Mouse (Mus musculus) hindbrain, embryonic 13.5 days (tissue): ENCODE measurements at regions not wholly inside any gene's neighbourhood (a gene's known extent, or its start where the extent isn't known, plus 50 kb on each side); places are given as distances from the start of the nearest gene placed in this dataset.

Experiments
- ATAC-seq: fragments of 200-750 bp; cut with Nextera tagmentation; 2 replicates; pipeline ENCODE4 v1.8.0; 2017; ENCODE audit warnings: moderate TSS enrichment; ENCODE audit not compliant: low FRiP score
- H3K27ac ChIP-seq: fragments of 300-500 bp; sonication (generic); 2 replicates; pipeline ENCODE4 v1.5.1; 2015; ENCODE audit warnings: inconsistent platforms, mild to moderate bottlenecking, moderate library complexity
- H3K27me3 ChIP-seq: fragments of 300-500 bp; sonication (generic); 2 replicates; pipeline ENCODE4 v1.6.1; 2015; ENCODE audit warnings: mild to moderate bottlenecking, inconsistent platforms
- H3K36me3 ChIP-seq: fragments of 300-500 bp; sonication (generic); 2 replicates; pipeline ENCODE4 v1.6.1; 2015; ENCODE audit warnings: mild to moderate bottlenecking, inconsistent platforms
- H3K4me1 ChIP-seq: fragments of 300-500 bp; sonication (generic); replicated peaks from 2 replicates; pipeline ENCODE4 v1.6.1; 2015; ENCODE audit warnings: inconsistent platforms
- H3K4me2 ChIP-seq: fragments of 300-500 bp; sonication (generic); 2 replicates; pipeline ENCODE4 v1.6.1; 2015; ENCODE audit warnings: inconsistent platforms, mild to moderate bottlenecking, moderate library complexity
- H3K4me3 ChIP-seq: fragments of 300-500 bp; sonication (generic); 2 replicates; pipeline ENCODE4 v1.5.1; 2015; ENCODE audit warnings: mild to moderate bottlenecking, inconsistent platforms
- H3K9ac ChIP-seq: fragments of 300-500 bp; sonication (generic); 2 replicates; pipeline ENCODE4 v1.6.1; 2015; ENCODE audit warnings: mild to moderate bottlenecking, inconsistent platforms
- H3K9me3 ChIP-seq: fragments of 300-500 bp; sonication (generic); 2 replicates; pipeline ENCODE4 v1.6.1; 2016; ENCODE audit warnings: inconsistent platforms
- WGBS: fragments of 180-500 bp; shearing (Covaris S2); methylation state at CpG from one replicate; pipeline ENCODE4 v1.1.7; 2015; 5-methylcytosine and 5-hydroxymethylcytosine counted together

DNA sequence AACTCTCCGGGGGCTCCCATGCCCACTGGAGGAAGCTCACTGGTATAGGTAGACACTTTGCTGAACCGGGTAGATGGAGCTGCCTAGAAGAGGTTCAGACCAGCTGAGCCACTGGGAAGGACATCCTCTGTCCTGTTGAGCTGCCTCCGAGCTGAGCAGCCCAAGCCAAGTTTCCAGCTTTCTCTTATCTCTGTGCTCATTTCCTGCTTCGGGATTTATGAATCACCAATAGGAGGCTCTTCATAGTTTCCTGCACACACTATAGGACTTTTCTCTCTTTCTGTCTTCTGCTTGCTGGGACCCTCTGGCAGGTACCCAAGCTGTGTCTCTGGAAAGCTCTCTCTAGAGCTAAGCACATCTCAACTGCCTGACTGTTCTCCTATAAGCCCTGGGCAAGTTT lies 177.4 kb upstream of the Hes1 start:
- peaks cover 20% of the 10 kb centered on the region for H3K4me1 ChIP-seq
- no peak overlapping the region for H3K4me2 ChIP-seq
- no peaks in the 10 kb centered on the region for H3K36me3 ChIP-seq
- H3K27ac ChIP-seq: no peak overlapping the region
- H3K4me3 ChIP-seq: no peak overlapping the region
- WGBS: 87% methylated on average over 4 of the region's 4 CpGs
- H3K9ac ChIP-seq: no peak overlapping the region
- H3K27me3 ChIP-seq: peaks cover 63% of the 10 kb centered on the region
- no peaks in the 10 kb centered on the region for H3K9me3 ChIP-seq
- no peak for ATAC-seq

DNA sequence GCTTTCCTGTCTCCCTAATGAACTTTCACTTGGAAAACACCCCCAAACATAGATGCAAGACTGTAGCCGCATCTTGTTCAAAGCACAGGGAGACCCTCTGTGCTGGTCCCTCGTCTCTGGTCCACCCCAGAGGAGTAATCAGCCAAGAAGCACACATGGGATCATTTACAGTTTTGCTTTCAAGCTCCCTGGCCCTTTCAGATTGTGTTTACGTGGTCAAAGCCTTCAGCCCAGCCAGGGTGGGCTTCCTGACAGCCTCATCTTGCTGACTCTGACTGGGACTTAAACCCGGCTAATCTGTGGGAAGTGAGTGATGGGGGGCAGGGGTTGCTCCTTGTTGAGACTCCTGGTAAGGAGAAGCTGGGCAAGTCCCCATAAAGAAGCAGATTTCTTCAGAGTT lies 174.8 kb upstream of the Hes1 start:
- H3K27me3 ChIP-seq: peaks cover 68% of the 10 kb centered on the region
- no peak overlapping the region for H3K9ac ChIP-seq
- H3K27ac ChIP-seq: no peak overlapping the region
- no peak overlapping the region for H3K4me2 ChIP-seq
- WGBS: 56% methylated on average over 4 of the region's 4 CpGs
- H3K9me3 ChIP-seq: no peaks in the 10 kb centered on the region
- no peaks in the 10 kb centered on the region for H3K36me3 ChIP-seq
- H3K4me3 ChIP-seq: no peak overlapping the region
- peaks cover 17% of the 10 kb centered on the region for H3K4me1 ChIP-seq
- ATAC-seq: no peak

DNA sequence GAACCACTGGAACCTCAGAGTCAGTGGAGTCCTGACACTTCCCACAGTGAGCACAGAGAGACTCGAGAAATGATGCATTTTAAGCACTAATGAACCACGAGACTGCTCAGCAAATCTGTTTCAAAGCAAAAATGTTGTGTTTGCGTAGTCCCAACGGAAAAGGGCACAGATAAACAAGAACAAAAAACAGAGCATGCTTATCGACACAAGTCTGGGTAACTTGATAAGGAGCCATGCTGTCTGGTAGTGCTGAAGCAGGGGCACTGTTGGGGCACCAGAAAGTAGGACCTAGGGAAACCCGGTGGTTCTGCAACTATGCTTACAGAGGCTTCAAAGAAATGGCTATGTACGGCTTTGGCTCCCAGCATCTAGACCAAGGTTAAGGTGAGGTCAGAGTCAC lies 172.7 kb upstream of the Hes1 start:
- Histone ChIP-seq H3K9ac (no peak overlapping the region), H3K4me2 (no peak overlapping the region), H3K27ac (no peak overlapping the region), H3K9me3 (no peaks in the 10 kb centered on the region), H3K4me3 (no peak overlapping the region), H3K36me3 (no peaks in the 10 kb centered on the region), H3K27me3 (peaks cover 61% of the 10 kb centered on the region), H3K4me1 (peaks cover 20% of the 10 kb centered on the region)
- ATAC-seq: no peak
- WGBS: 58% methylated on average over 7 of the region's 7 CpGs

DNA sequence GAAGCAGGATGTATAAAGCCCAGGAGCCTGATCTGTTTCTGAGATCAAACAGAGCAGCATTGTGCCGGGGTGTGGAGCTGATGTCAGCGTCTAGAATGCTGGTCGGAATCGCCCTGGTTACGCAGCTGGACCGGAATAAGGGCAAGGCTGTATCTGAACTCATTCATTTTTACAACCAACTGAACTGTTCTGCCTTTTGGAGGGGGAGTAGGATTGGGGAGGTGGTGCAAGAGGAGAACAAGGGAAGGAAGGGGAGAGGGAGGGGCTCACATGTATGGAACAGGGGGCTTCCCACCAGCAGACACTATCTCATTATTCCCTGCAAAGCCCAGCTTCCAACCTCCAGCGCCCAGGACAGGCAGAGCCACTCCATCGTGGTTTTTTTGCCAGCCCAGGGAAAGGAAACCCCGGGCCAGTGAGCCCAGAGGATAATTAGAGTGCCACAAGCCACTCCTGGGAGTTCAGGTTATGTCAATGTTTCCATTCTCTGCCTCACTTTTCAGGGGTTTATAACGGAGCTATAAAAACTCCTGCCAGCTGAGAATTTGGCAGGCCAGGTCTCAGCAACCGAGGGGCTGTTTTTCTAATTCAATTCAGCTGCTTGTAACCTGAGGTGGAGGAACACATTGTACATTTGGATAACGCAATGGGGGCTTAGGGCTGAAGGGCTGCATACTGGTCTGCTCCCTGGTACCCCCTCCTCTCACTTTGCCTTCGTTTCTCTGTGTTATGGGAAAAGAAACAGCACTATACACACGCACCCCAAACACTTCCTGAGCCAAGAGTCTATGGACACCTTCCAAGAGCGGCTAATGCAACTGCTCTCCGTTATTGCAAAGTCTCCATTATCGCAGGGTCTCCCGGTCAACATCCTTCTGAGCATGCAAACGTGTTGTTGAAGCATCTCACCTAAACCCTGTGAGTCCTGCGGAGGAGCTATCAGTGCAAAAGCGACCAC lies 170.0 kb upstream of the Hes1 start:
- H3K9ac ChIP-seq: no peak overlapping the region; the same call in 1 of the 2 replicates
- H3K9me3 ChIP-seq: no peaks in the 10 kb centered on the region
- H3K27ac ChIP-seq: no peak overlapping the region
- no peak overlapping the region for H3K4me3 ChIP-seq
- 24% methylated on average over 21 of the region's 21 CpGs for WGBS
- H3K27me3 ChIP-seq: peaks cover 57% of the 10 kb centered on the region
- ATAC-seq: peak; percentile 76
- H3K4me1 ChIP-seq: peaks cover 20% of the 10 kb centered on the region
- peak overlapping the region; percentile 29 for H3K4me2 ChIP-seq
- H3K36me3 ChIP-seq: no peaks in the 10 kb centered on the region

DNA sequence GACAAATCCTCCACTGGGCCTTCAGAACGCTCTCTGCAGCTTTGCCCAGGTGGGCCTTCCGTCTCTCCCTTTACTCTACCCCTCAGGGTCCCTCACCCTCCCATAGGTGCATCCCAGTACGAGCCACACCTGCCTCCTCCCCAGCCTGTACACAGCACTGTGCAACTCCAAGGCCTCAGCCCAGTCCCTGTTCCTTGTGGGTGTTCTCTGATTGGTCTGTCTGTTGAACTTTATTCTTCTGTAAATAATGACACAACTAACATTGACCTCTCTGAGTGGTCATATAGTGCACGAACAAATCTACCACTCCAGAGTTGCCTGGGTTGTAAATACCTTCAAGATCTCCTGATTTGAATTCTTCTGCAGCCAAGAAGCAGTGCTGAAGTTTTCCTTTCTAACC lies 167.8 kb upstream of the Hes1 start:
- Histone ChIP-seq H3K4me2 (no peak overlapping the region), H3K9ac (no peak overlapping the region), H3K27me3 (peaks cover 44% of the 10 kb centered on the region), H3K27ac (no peak overlapping the region), H3K9me3 (no peaks in the 10 kb centered on the region), H3K4me3 (no peak overlapping the region), H3K4me1 (peaks cover 20% of the 10 kb centered on the region), H3K36me3 (no peaks in the 10 kb centered on the region)
- 94% methylated on average over 4 of the region's 4 CpGs for WGBS
- ATAC-seq: no peak

DNA sequence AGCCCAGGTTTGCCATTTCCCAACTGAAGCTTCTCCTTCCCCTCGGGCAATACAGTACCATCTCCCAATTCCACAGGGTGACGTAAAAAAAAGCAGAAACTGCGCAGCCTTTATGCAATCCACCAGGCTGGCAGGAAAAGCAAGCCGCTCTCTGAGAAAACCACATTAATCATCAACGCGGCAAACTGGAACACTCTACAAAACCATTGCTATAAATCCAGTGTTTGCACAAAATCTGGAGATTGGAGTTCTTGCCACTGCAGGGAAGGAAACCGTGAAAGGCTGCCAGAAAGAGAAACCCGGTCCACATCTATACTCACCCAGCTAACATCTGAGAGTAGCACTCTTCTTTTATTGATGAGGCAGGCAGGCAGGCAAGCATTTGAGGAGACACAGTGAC lies 160.7 kb upstream of the Hes1 start:
- no peak overlapping the region for H3K4me2 ChIP-seq
- H3K27me3 ChIP-seq: peaks cover 46% of the 10 kb centered on the region
- H3K4me1 ChIP-seq: peaks cover 25% of the 10 kb centered on the region
- WGBS: 49% methylated on average over 8 of the region's 8 CpGs
- H3K36me3 ChIP-seq: no peaks in the 10 kb centered on the region
- no peak overlapping the region for H3K9ac ChIP-seq
- no peak overlapping the region for H3K4me3 ChIP-seq
- no peak for ATAC-seq
- no peaks in the 10 kb centered on the region for H3K9me3 ChIP-seq
- peak overlapping the region; percentile 6; the same call in 1 of the 2 replicates for H3K27ac ChIP-seq

DNA sequence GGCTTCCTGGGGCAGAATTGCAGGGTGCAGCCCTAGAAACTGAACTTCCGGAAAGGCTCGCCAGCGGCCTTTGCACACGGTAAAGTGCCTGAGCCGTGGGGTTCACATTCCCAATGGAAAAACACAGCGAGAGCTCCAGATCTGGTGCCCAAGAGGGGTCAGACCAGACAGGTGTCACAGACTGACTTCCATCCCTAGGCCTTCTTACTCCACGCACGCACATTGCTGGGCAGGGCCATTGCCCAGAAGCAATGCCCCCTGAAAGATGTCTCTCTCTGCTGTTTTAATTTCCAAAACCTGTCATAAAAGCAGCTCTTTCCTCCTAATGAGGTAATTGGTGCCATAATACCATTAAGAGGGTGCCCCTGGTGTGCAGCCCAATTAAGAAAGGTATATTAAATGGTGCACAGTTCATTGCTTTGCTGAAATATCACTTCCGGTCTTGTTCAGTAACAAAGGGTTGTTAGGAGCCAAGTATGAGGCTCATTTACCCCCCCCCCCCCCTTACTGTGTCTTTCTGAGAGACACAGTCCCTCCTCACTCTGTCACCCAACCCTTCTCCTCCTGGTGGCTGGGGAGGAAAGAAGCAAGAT lies 159.9 kb upstream of the Hes1 start:
- WGBS: 66% methylated on average over 9 of the region's 9 CpGs
- Histone ChIP-seq H3K4me1 (peaks cover 25% of the 10 kb centered on the region), H3K36me3 (no peaks in the 10 kb centered on the region), H3K4me2 (no peak overlapping the region), H3K27me3 (peaks cover 45% of the 10 kb centered on the region), H3K9ac (no peak overlapping the region), H3K9me3 (no peaks in the 10 kb centered on the region), H3K4me3 (no peak overlapping the region), H3K27ac (0 out of 2 replicates have a peak overlapping the region, but pooled peaks have one; percentile 3)
- peak; percentile 71 for ATAC-seq

DNA sequence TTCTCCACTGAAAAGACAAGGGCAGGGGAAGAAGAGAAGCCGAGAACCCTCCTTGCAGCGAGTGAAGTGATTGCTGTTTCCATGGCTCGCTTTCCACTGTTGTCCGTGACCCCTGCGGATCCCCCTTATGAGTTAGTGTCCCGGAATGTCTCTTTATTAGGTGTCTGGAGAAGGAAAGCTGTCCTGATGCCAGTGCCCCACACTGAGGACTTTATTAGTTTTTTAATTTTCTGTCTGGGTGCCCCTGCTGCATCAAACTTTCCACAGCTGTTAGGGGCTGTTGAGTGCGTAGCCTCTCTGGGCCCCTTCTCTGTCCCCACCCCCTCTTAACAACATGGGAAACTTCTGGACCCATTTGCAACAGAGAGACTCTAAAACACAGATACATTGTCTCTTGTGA lies 156.9 kb upstream of the Hes1 start:
- Histone ChIP-seq H3K36me3 (no peaks in the 10 kb centered on the region), H3K27ac (no peak overlapping the region), H3K4me2 (no peak overlapping the region), H3K9ac (no peak overlapping the region), H3K4me1 (peaks cover 32% of the 10 kb centered on the region), H3K9me3 (no peaks in the 10 kb centered on the region), H3K27me3 (peaks cover 40% of the 10 kb centered on the region), H3K4me3 (no peak overlapping the region)
- no peak for ATAC-seq
- WGBS: 53% methylated on average over 7 of the region's 7 CpGs

DNA sequence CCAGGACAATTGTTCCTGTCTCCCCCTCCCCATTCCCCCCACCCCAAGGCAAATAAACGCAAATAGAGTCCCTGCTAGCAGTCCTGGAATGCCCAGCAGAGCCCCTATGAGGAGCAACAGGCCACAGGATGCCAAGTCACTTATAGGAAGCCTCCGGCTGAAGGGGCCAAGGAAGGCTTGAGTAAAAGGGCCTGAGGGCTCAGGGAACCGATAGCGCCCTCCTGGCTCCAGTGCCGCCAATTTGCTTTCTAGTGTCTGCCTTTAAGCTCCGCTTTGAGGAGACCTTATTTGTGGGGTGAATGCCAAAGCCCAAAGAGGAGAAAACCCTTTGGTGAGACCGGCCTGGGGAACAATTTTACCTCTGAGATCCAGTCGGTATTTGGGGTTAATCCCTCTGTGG lies 156.2 kb upstream of the Hes1 start:
- ATAC-seq: no peak
- Histone ChIP-seq H3K27me3 (peaks cover 38% of the 10 kb centered on the region), H3K36me3 (no peaks in the 10 kb centered on the region), H3K27ac (no peak overlapping the region), H3K4me3 (no peak overlapping the region), H3K4me2 (no peak overlapping the region), H3K9ac (no peak overlapping the region), H3K4me1 (peaks cover 32% of the 10 kb centered on the region), H3K9me3 (no peaks in the 10 kb centered on the region)
- 30% methylated on average over 8 of the region's 8 CpGs for WGBS

DNA sequence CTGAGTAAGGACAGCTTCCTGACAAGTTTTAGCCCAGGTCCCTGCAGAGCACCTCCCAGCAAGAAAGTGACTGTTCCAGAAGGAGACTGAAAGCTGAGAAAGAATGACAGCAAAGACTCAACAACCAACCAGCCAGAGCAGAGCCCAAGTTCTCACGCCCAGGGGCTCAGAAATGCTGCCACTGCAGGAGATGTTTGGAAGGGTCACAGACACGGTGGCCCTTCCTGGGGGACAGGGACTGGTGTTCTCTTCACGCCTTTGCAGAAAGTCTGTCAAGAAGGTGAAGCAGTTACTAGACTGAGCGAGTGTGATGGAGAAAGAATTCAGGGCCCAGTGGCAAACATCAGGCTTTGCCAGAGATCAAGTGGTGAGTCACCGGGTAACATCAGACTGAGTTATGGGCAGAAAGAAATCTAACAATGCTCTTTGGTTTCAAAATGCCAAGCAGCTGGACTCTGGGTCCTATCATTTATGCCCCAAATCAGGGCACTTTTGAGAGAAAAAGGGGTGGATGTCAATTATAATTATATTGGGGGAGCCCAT lies 154.2 kb upstream of the Hes1 start:
- no peak for ATAC-seq
- H3K27me3 ChIP-seq: peaks cover 31% of the 10 kb centered on the region

DNA sequence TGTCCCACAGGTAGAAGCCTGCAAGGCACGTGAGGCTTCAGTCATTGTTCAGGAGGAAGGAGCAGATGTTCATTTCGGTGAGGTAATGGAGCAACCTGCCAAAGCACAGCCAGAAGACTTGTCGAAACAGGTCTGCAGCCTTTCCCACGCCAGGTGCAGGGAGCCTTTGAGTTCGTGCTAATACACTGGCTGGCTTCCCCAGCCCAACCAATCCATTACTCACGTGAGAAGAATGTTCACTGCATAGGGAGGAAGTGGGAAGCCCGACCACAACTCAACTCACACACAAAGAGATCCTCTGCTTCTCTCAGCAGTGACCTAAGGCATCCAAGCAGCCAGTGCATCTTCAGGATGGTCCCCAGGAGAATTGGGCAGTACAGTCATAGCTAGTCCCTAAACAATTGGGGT lies 153.0 kb upstream of the Hes1 start:
- Histone ChIP-seq H3K9me3 (no peaks in the 10 kb centered on the region), H3K4me1 (peaks cover 24% of the 10 kb centered on the region), H3K27ac (no peak overlapping the region), H3K4me2 (no peak overlapping the region), H3K4me3 (no peak overlapping the region), H3K9ac (no peak overlapping the region), H3K36me3 (no peaks in the 10 kb centered on the region), H3K27me3 (peaks cover 22% of the 10 kb centered on the region)
- ATAC-seq: no peak
- 78% methylated on average over 7 of the region's 7 CpGs for WGBS

More for the DNA sequence above, 154.2 kb upstream of the Hes1 start:
- 44% methylated on average over 5 of the region's 5 CpGs for WGBS
- Histone ChIP-seq H3K9me3 (no peaks in the 10 kb centered on the region), H3K9ac (no peak overlapping the region), H3K4me1 (peaks cover 16% of the 10 kb centered on the region), H3K36me3 (no peaks in the 10 kb centered on the region), H3K4me3 (no peak overlapping the region), H3K4me2 (no peak overlapping the region), H3K27ac (no peak overlapping the region)

DNA sequence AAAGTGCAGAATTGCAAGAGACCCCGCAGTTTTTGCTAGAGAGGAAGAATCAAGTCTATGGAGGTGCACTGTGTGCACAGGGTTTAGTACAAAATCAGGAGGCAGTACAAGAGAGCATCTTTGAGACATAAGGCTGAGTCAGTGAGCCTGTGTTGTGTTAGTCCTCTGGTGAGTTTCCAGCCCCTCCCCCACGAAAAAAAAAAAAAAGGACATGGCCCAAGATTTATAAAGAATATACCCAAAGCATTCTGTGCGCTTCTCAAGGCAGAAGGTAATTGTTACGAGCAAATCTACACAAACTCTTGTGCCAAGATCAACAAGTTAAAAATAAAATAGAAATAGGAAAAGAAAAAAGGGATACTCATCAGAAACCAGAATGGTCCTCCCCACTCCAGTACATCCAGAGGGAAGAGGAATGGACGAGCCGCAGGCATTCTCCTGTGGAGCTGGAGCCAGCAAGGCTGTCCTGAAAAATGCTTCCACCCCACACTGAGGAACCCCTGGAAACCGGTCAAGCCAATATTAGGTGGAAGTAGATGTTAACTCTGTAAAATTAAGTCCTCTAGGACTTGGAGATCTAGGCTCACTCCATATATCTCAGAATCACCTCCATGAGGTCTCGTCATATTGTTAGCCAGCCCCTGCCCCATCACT lies 150.7 kb upstream of the Hes1 start:
- no peak overlapping the region for H3K4me3 ChIP-seq
- 79% methylated on average over 8 of the region's 8 CpGs for WGBS
- no peaks in the 10 kb centered on the region for H3K9me3 ChIP-seq
- no peak overlapping the region for H3K9ac ChIP-seq
- no peak for ATAC-seq
- H3K27ac ChIP-seq: no peak overlapping the region
- H3K27me3 ChIP-seq: 0 out of 2 replicates have a peak, but pooled peaks cover 6% of the 10 kb centered on the region
- peaks cover 15% of the 10 kb centered on the region for H3K4me1 ChIP-seq
- no peaks in the 10 kb centered on the region for H3K36me3 ChIP-seq
- no peak overlapping the region for H3K4me2 ChIP-seq
